Mouse (Mus musculus) liver, postnatal 0 days (tissue): ENCODE measurements at regions not wholly inside any gene's neighbourhood (a gene's known extent, or its start where the extent isn't known, plus 50 kb on each side); places are given as distances from the start of the nearest gene placed in this dataset.

Experiments used
- CTCF ChIP-seq: sonication (generic); IDR thresholded peaks from 2 replicates; pipeline ENCODE4 v1.5.1; 2016; ENCODE audit warnings: antibody characterized with exemption, low read depth
- EP300 ChIP-seq: IDR thresholded peaks from 2 replicates; pipeline ENCODE4 v1.6.1; 2016; ENCODE audit warnings: antibody characterized with exemption, low read depth, mild to moderate bottlenecking

DNA sequence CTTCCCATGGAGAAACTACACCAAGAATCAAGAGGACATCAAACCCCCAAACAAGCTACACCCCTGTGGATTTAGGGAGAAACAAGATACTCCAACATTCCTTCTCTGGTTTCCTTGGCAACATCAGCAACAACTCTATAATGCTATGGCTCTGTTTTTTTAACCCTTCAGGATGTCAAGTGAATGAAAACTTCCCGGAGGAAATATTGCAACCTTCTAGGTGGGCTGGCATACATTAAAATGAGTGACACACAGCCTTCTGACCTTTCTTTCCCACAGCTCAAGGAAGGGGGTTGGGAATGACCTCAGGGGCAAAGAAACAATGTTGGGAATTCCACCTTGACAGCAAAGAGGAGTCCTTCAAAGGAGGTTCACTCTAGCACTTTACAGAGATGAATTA, 532.0 kb downstream of the Nyap2 start:
- TF ChIP-seq CTCF (no peak), EP300 (no peak)
